Mouse (Mus musculus) adrenal gland, postnatal 25 days (tissue): ENCODE data around the gene Irf2bpl. TPM values are rescaled to one million over a fixed set of nuclear protein-coding genes. Genes with fewer than 3 reads are reported as not detected.

Experiments
- total RNA-seq: library from RNA; stranded (reverse); gene quantifications from 2 replicates; pipeline ENCODE4 v1.2.3, GENCODE M21; 2021

The Irf2bpl gene
- total RNA-seq, 1 experiment from 2014 or later, result 74.6 TPM

Other genes starting within 250 kb of the Irf2bpl start
- gene Vash1, start 206.1 kb downstream of the Irf2bpl start, total RNA-seq, result 4.3 and 5.6 TPM in 2 replicates
- gene Angel1, start 158.3 kb downstream of the Irf2bpl start, total RNA-seq, result 2.1 and 3.8 TPM in 2 replicates
- gene Lrrc74a, start 150.4 kb downstream of the Irf2bpl start, total RNA-seq, result not detected in 2 replicates
- gene Cipc, start 62.2 kb upstream of the Irf2bpl start, total RNA-seq, result 29.9 and 31.0 TPM in 2 replicates
- 0.86 and 1.9 TPM in 2 replicates for gene Zdhhc22, start 105.6 kb upstream of the Irf2bpl start, total RNA-seq
- 0.71 and 1.5 TPM in 2 replicates for gene Tmem63c, start 136.5 kb upstream of the Irf2bpl start, total RNA-seq
- 1.3 TPM in 2 replicates for gene Ngb, start 217.7 kb upstream of the Irf2bpl start, total RNA-seq